Mouse (Mus musculus): ENCODE measurements around the gene Dus2.

- TF ChIP-seq POLR2A (IDR thresholded peaks at IDR 0.05; ENCODE audit: insufficient read depth, low read depth, low read length) (no peak), CTCF (IDR thresholded peaks at IDR 0.05) (no peak)
Observed at GRCm38 (mm10) chr8:106039605-106040004, 48.5 kb downstream of the Dus2 start.
